Mouse (Mus musculus) intestine, postnatal 0 days (tissue): ENCODE data around the gene Slc12a8. TPM values are rescaled to one million over a fixed set of nuclear protein-coding genes. Genes with fewer than 3 reads are reported as not detected.
A peak's percentile ranks its signal among the peaks of the same experiment; 100 is the strongest.

Experiments used
- ATAC-seq: fragments of 200-750 bp; cut with Nextera tagmentation; 2 replicates; pipeline ENCODE4 v1.8.0; 2017; ENCODE audit warnings: mild to moderate bottlenecking, moderate TSS enrichment, moderate library complexity
- H3K27ac ChIP-seq: fragments of 300-500 bp; sonication (generic); 2 replicates; pipeline ENCODE4 v1.5.1; 2014; ENCODE audit warnings: mild to moderate bottlenecking, low read depth, low read length, moderate library complexity
- H3K27me3 ChIP-seq: fragments of 300-500 bp; sonication (generic); replicated peaks from 2 replicates; pipeline ENCODE4 v1.6.1; 2014; ENCODE audit warnings: low read length, mixed read lengths; ENCODE audit not compliant: control insufficient read depth, insufficient read depth
- H3K36me3 ChIP-seq: fragments of 300-500 bp; sonication (generic); 2 replicates; pipeline ENCODE4 v1.6.1; 2014; ENCODE audit warnings: mild to moderate bottlenecking, moderate library complexity; ENCODE audit not compliant: control insufficient read depth, insufficient read depth
- H3K4me1 ChIP-seq: fragments of 300-500 bp; sonication (generic); replicated peaks from 2 replicates; pipeline ENCODE4 v1.6.1; 2014; ENCODE audit warnings: antibody characterized with exemption, low read length, mixed read lengths; ENCODE audit not compliant: control insufficient read depth, insufficient read depth
- H3K4me2 ChIP-seq: fragments of 300-500 bp; sonication (generic); replicated peaks from 2 replicates; pipeline ENCODE4 v1.6.1; 2014; ENCODE audit warnings: low read depth, mild to moderate bottlenecking, moderate library complexity
- H3K4me3 ChIP-seq: fragments of 300-500 bp; sonication (generic); 2 replicates; pipeline ENCODE4 v1.5.1; 2014; ENCODE audit warnings: low read depth, low read length
- H3K9ac ChIP-seq: fragments of 300-500 bp; sonication (generic); 2 replicates; pipeline ENCODE4 v1.6.1; 2014; ENCODE audit warnings: mild to moderate bottlenecking, low read depth, low read length
- H3K9me3 ChIP-seq: fragments of 300-500 bp; sonication (generic); 2 replicates; pipeline ENCODE4 v1.6.1; 2016; ENCODE audit warnings: mixed run types; ENCODE audit not compliant: control insufficient read depth
- CTCF ChIP-seq: sonication (generic); IDR thresholded peaks from 2 replicates; pipeline ENCODE4 v1.5.1; 2016; ENCODE audit warnings: low read depth, mild to moderate bottlenecking, control low read depth, antibody characterized with exemption, moderate library complexity
- WGBS: fragments of 180-500 bp; shearing (Covaris S2); extraction: QIAGEN DNeasy Blood & Tissue Kit; methylation state at CpG from one replicate; pipeline ENCODE4 v1.1.7; 2014; 5-methylcytosine and 5-hydroxymethylcytosine counted together
- polyA plus RNA-seq: library from polyadenylated mRNA; unstranded; fragments of >200 nt; fragmentation: Nextera tagmentation; extraction: Ambion mirVana; gene quantifications from 2 replicates; pipeline ENCODE4 v1.2.1, GENCODE M21; 2015

Slc12a8 gene
- polyA plus RNA-seq, result 4.9 and 6.1 TPM in 2 replicates

GRCm38 (mm10) chr16:33516807-33517565 lies at the start of gene Slc12a8:
Gene Slc12a8, plus strand, starts transcription at chr16:33517328.
- Histone ChIP-seq H3K27ac (peak within 1 kb of the TSS; percentile 15; the same call in 1 of the 2 replicates), H3K36me3 (no peaks in the 10 kb centered on the region), H3K4me1 (peaks cover 12% of the 10 kb centered on the region; the same call in 1 of the 2 replicates), H3K9ac (peak within 1 kb of the TSS; percentile 17; the same call in 1 of the 2 replicates), H3K27me3 (no peaks in the 10 kb centered on the region), H3K4me3 (peak within 1 kb of the TSS; percentile 33), H3K4me2 (peak within 1 kb of the TSS; percentile 78), H3K9me3 (no peaks in the 10 kb centered on the region)
- TF ChIP-seq CTCF, result no peak
- ATAC-seq, result peak; percentile 39
- 7% methylated on average over 25 of the region's 27 CpGs for WGBS

GRCm38 (mm10) chr16:33467451-33467850 lies 49.7 kb upstream of the Slc12a8 start:
- no peaks in the 10 kb centered on the region for H3K9me3 ChIP-seq
- H3K9ac ChIP-seq, result no peak overlapping the region
- H3K4me2 ChIP-seq, result no peak overlapping the region
- 79% methylated on average over 6 of the region's 6 CpGs for WGBS
- H3K27ac ChIP-seq, result no peak overlapping the region
- H3K36me3 ChIP-seq, result peaks cover 17% of the 10 kb centered on the region; the same call in 1 of the 2 replicates
- no peaks in the 10 kb centered on the region for H3K27me3 ChIP-seq
- H3K4me3 ChIP-seq, result no peak overlapping the region
- TF ChIP-seq CTCF, result no peak
- no peak for ATAC-seq
- no peaks in the 10 kb centered on the region for H3K4me1 ChIP-seq

- Histone ChIP-seq H3K4me1 (no peaks in the 10 kb centered on the region), H3K4me3 (no peak overlapping the region), H3K27me3 (no peaks in the 10 kb centered on the region), H3K4me2 (no peak overlapping the region), H3K9ac (no peak overlapping the region), H3K9me3 (no peaks in the 10 kb centered on the region), H3K36me3 (peaks cover 21% of the 10 kb centered on the region), H3K27ac (no peak overlapping the region)
- ATAC-seq, result no peak
- TF ChIP-seq CTCF, result no peak
These were observed 47.2 kb upstream of the Slc12a8 start for GRCm38 (mm10) chr16:33469973-33470372.

- no peaks in the 10 kb centered on the region for H3K27me3 ChIP-seq
- H3K9ac ChIP-seq, result no peak overlapping the region
- no peak overlapping the region for H3K4me2 ChIP-seq
- H3K27ac ChIP-seq, result no peak overlapping the region
- H3K4me1 ChIP-seq, result no peaks in the 10 kb centered on the region
- no peak overlapping the region for H3K4me3 ChIP-seq
- 97% methylated on average over 6 of the region's 6 CpGs for WGBS
- H3K36me3 ChIP-seq, result peaks cover 33% of the 10 kb centered on the region
- no peak for ATAC-seq
- TF ChIP-seq CTCF, result no peak
- H3K9me3 ChIP-seq, result no peaks in the 10 kb centered on the region
These were observed 42.7 kb upstream of the Slc12a8 start for GRCm38 (mm10) chr16:33474381-33474780.

GRCm38 (mm10) chr16:33479926-33480325 lies 37.2 kb upstream of the Slc12a8 start:
- no peak overlapping the region for H3K9ac ChIP-seq
- no peak overlapping the region for H3K4me3 ChIP-seq
- H3K27me3 ChIP-seq, result no peaks in the 10 kb centered on the region
- no peaks in the 10 kb centered on the region for H3K9me3 ChIP-seq
- TF ChIP-seq CTCF, result no peak
- H3K4me1 ChIP-seq, result no peaks in the 10 kb centered on the region
- peaks cover 29% of the 10 kb centered on the region for H3K36me3 ChIP-seq
- H3K4me2 ChIP-seq, result no peak overlapping the region
- no peak for ATAC-seq
- H3K27ac ChIP-seq, result no peak overlapping the region

- ATAC-seq, result no peak
- Histone ChIP-seq H3K27me3 (no peaks in the 10 kb centered on the region), H3K36me3 (peaks cover 22% of the 10 kb centered on the region), H3K9ac (no peak overlapping the region), H3K27ac (no peak overlapping the region), H3K4me3 (no peak overlapping the region), H3K4me1 (no peaks in the 10 kb centered on the region), H3K4me2 (no peak overlapping the region), H3K9me3 (no peaks in the 10 kb centered on the region)
- TF ChIP-seq CTCF, result peak; percentile 78
- WGBS, result 97% methylated on average over 2 of the region's 2 CpGs
These were observed 36.0 kb upstream of the Slc12a8 start for GRCm38 (mm10) chr16:33481148-33481547.
